16 mouse cellular contexts compared by ENCODE assay signal in genomic region chr13:24989006-24989405, GRCm38 (mm10). TPM values are rescaled to one million over a fixed set of nuclear protein-coding genes. Genes with fewer than 3 reads are reported as not detected.
DNase-seq lines count a peak whose midpoint lies in the region; ATAC-seq and TF ChIP-seq lines count a peak whose summit lies in the region.
"Had no signal": no experiment of that assay in that cellular context is flagged by ENCODE, and none has a peak within 500 bp of the region (broad histone marks: within the 10 kb centered on the region; RNA-seq: fewer than 3 reads in every experiment).

No protein-coding gene starts in this region.

- WGBS in intestine, postnatal 0 days = 73% methylated on average over 6 of the region's 6 CpGs
- WGBS in intestine, embryonic 15.5 days = 79% methylated on average over 6 of the region's 6 CpGs

- H3K9ac ChIP-seq in intestine, postnatal 0 days (ENCODE audit: low read depth, low read length) = no peak overlapping the region
- H3K9ac ChIP-seq in intestine, embryonic 15.5 days = no peak overlapping the region
- H3K9ac ChIP-seq: embryonic facial prominence, embryonic 15.5 days; heart, embryonic 12.5 days; limb, embryonic 13.5 days; neural tube, embryonic 15.5 days had no signal

- no peak overlapping the region for H3K4me2 ChIP-seq in intestine, postnatal 0 days (replicated peaks; ENCODE audit: low read depth)
- no peak overlapping the region for H3K4me2 ChIP-seq in intestine, embryonic 15.5 days (replicated peaks)
- H3K4me2 ChIP-seq: embryonic facial prominence, embryonic 15.5 days; heart, embryonic 12.5 days; limb, embryonic 13.5 days; neural tube, embryonic 15.5 days had no signal

- H3K9me3 ChIP-seq in intestine, postnatal 0 days (ENCODE audit: control insufficient read depth) = no peaks in the 10 kb centered on the region
- no peaks in the 10 kb centered on the region for H3K9me3 ChIP-seq in intestine, embryonic 15.5 days
- H3K9me3 ChIP-seq: embryonic facial prominence, embryonic 15.5 days; forebrain, embryonic 10.5 days; G1E; heart, embryonic 12.5 days; limb, embryonic 13.5 days; neural tube, embryonic 15.5 days had no signal

- peak; percentile 46 for DNase-seq in testis, postnatal 10 days (ENCODE audit: low spot score)
- no peak for DNase-seq in testis, postnatal 14 days (ENCODE audit: low spot score)
- peak; percentile 31 to 41 for DNase-seq in kidney, adult 8-10 months
- peak; percentile 41 to 55 for DNase-seq in kidney, postnatal 36 days
- DNase-seq in gastrocnemius, adult 8-10 months (ENCODE audit: low spot score in 2 of 2) = no peak

- no peaks in the 10 kb centered on the region for H3K27me3 ChIP-seq in intestine, postnatal 0 days (replicated peaks; ENCODE audit: control insufficient read depth, insufficient read depth, low read length)
- H3K27me3 ChIP-seq in intestine, embryonic 15.5 days (replicated peaks) = no peaks in the 10 kb centered on the region
- H3K27me3 ChIP-seq: embryonic facial prominence, embryonic 15.5 days; heart, embryonic 12.5 days; limb, embryonic 13.5 days; neural tube, embryonic 15.5 days had no signal

- ATAC-seq in intestine, postnatal 0 days = peak; percentile 34; the same call in 1 of the 2 replicates
- ATAC-seq in intestine, embryonic 15.5 days = no peak
- no peak for ATAC-seq in frontal cortex, adult (ENCODE audit: low TSS enrichment)

- H3K4me1 ChIP-seq in intestine, postnatal 0 days (replicated peaks; ENCODE audit: control insufficient read depth, insufficient read depth, low read length) = no peaks in the 10 kb centered on the region
- H3K4me1 ChIP-seq in intestine, embryonic 15.5 days (replicated peaks) = peaks cover 6% of the 10 kb centered on the region; the same call in 1 of the 2 replicates
- H3K4me1 ChIP-seq: embryonic facial prominence, embryonic 15.5 days; heart, embryonic 12.5 days; limb, embryonic 13.5 days; neural tube, embryonic 15.5 days had no signal

- no peak for TF ChIP-seq CTCF in intestine, postnatal 0 days (IDR thresholded peaks at IDR 0.05; ENCODE audit: low read depth)

- H3K27ac ChIP-seq in intestine, postnatal 0 days (ENCODE audit: low read depth, low read length) = no peak overlapping the region
- no peak overlapping the region for H3K27ac ChIP-seq in intestine, embryonic 15.5 days
- H3K27ac ChIP-seq: embryonic facial prominence, embryonic 15.5 days; forebrain, embryonic 10.5 days; hindbrain, postnatal 0 days; limb, embryonic 13.5 days; neural tube, embryonic 15.5 days had no signal

- H3K4me3 ChIP-seq in intestine, postnatal 0 days (ENCODE audit: low read depth, low read length) = no peak overlapping the region
- H3K4me3 ChIP-seq in intestine, embryonic 15.5 days (replicated peaks) = no peak overlapping the region
- H3K4me3 ChIP-seq: embryonic facial prominence, embryonic 15.5 days; forebrain, embryonic 10.5 days; heart, embryonic 12.5 days; limb, embryonic 13.5 days; myocyte; neural tube, embryonic 15.5 days had no signal

- peaks cover 26% of the 10 kb centered on the region for H3K36me3 ChIP-seq in intestine, postnatal 0 days (ENCODE audit: control insufficient read depth, insufficient read depth)
- peaks cover 11% of the 10 kb centered on the region for H3K36me3 ChIP-seq in intestine, embryonic 15.5 days

RNA-seq across cellular contexts. Expression of gene Mrs2, which starts 31.2 kb away (rescaled TPM):
- polyA plus RNA-seq in intestine, postnatal 0 days (2015; fragmentation: Nextera tagmentation; extraction: Ambion mirVana) = 15.0 and 21.2 TPM in 2 replicates
- 15.6 and 17.4 TPM in 2 replicates for polyA plus RNA-seq in intestine, embryonic 15.5 days (2015; fragmentation: Nextera tagmentation; extraction: Ambion mirVana)
- total RNA-seq in gastrocnemius, adult 8-10 months (2022) = 10 to 100 TPM; 37.9 to 43.4 (median 40.0) TPM

RNA-seq across cellular contexts. Expression of gene Gpld1, which starts 46.1 kb away (rescaled TPM):
- 0.59 and 0.65 TPM in 2 replicates for polyA plus RNA-seq in intestine, postnatal 0 days (2015; fragmentation: Nextera tagmentation; extraction: Ambion mirVana)
- polyA plus RNA-seq in intestine, embryonic 15.5 days (2015; fragmentation: Nextera tagmentation; extraction: Ambion mirVana) = 2.0 and 3.1 TPM in 2 replicates
- total RNA-seq in gastrocnemius, adult 8-10 months (2022) = 1 to 10 TPM in 1 of 4 experiments, under 1 TPM in 3; 0.36 to 1.3 (median 0.93) TPM

RNA-seq across cellular contexts. Expression of gene Aldh5a1, which starts 51.5 kb away (rescaled TPM):
- 5.0 and 5.4 TPM in 2 replicates for polyA plus RNA-seq in intestine, postnatal 0 days (2015; fragmentation: Nextera tagmentation; extraction: Ambion mirVana)
- polyA plus RNA-seq in intestine, embryonic 15.5 days (2015; fragmentation: Nextera tagmentation; extraction: Ambion mirVana) = 9.6 and 10.3 TPM in 2 replicates
- total RNA-seq in gastrocnemius, adult 8-10 months (2022) = 1 to 10 TPM; 6.7 to 9.3 (median 8.1) TPM
- polyA plus RNA-seq: G1E had no signal

Comparison
In these comparisons a context has a peak if more than half of its experiments do, and no peak if none do; other contexts are left out.
1. DNase-seq: peak in testis, postnatal 10 days (single experiment), kidney, adult 8-10 months (2 of 2) and kidney, postnatal 36 days (2 of 2); none in testis, postnatal 14 days (single experiment) and gastrocnemius, adult 8-10 months (0 of 2).